Mouse (Mus musculus): ENCODE results near the gene Rrp1. TPM values are rescaled to one million over a fixed set of nuclear protein-coding genes. Genes with fewer than 3 reads are reported as not detected.
"Not testable (repeated sequence)": the region's sequence is repeated elsewhere in the genome, so short reads cannot be mapped to it uniquely, and the experiment has no call there.

Gene Rrp1
- total RNA-seq, 2 experiments from 2014 or later: 60.3 to 70.5 TPM

GRCm38 (mm10) chr10:78425181-78426041 is 12.6 kb upstream of the Rrp1 start, which contains the start of gene Cstb:
Gene Cstb, plus strand, starts transcription at chr10:78425669.
- peak; percentile 75 for DNase-seq (ENCODE audit: low spot score)

DNA sequence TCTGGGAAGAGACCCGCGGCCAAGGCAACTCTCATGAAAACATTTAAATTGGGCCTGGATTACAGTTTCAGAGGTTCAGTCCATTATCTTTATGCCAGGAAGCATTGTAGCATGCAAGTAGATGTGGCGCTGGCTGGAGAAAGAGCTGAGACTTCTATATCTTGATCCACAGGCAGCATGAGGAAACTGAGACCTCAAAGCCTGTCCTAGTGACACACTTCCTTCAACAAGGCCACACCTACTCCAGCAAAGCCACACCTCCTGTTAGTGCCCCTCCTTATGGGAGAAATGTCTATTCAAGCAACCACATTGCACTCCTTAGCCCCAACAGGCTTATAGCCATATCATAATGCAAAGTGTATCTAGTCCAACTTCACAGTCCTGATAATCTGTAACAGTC is 9.8 kb upstream of the Rrp1 start:
- no peak for DNase-seq (ENCODE audit: low spot score)

- DNase-seq (ENCODE audit: low spot score): no peak
Measured at GRCm38 (mm10) chr10:78420929-78421328, 8.1 kb upstream of the Rrp1 start.

GRCm38 (mm10) chr10:78418791-78419190 is 5.9 kb upstream of the Rrp1 start:
- no peak for DNase-seq (ENCODE audit: low spot score)

DNA sequence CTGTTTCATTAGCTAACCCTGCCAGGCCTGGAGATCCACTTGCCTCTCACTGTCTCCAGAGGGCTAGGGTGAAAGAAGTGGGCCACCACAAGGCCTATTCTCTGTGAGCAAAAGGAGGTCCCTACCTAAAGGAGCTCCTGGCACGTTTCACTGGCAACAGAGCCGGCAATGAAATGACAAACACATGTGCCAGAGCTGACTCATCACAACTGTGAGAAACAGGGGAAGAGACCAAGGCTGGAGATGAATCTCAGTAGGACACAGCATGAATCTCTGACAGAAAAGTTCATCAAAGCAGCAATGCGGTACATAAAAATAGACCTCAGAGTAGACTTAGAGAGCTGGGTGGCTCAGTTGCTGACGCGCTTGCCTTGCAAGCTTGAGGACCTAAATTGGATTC is 5.0 kb upstream of the Rrp1 start:
- DNase-seq (ENCODE audit: low spot score): no peak

DNA sequence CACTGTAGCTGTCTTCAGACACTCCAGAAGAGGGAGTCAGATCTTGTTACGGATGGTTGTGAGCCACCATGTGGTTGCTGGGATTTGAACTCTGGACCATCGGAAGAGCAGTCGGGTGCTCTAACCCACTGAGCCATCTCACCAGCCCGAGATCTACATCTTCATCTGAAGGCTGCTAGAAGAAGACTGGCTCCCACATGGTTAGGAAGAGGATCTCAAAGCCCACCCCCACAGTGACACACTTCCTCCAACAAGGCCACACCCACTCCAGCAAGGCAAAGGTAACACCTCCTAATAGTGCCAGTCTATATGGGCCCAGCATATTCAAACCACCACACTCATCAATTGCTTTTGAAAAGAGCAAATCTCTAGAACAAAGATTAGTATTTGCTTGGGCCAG is 2.1 kb upstream of the Rrp1 start:
- DNase-seq (ENCODE audit: low spot score): not testable (repeated sequence)

DNA sequence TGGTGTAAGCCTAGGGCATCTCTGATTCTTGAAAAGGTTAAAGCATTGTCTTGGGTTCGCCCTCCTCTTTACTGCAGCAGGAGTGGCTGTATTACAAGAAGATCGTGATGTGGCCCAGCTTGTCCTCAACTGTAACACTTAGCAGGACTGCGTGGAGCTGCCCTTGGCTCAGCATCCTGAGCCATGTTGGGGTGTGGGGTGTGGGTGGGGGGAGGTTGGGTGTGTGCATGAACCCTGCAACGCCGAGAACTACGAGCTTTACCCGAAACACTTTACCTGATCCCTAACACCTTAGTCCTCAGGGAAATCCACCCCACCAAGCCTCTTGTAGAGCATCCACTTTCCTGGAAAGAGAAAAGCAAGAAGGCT is 293 bp upstream of the Rrp1 start:
- no peak for DNase-seq (ENCODE audit: low spot score)

- no peak for DNase-seq (ENCODE audit: low spot score)
Measured at GRCm38 (mm10) chr10:78411851-78412250, 992 bp downstream of the Rrp1 start.

DNA sequence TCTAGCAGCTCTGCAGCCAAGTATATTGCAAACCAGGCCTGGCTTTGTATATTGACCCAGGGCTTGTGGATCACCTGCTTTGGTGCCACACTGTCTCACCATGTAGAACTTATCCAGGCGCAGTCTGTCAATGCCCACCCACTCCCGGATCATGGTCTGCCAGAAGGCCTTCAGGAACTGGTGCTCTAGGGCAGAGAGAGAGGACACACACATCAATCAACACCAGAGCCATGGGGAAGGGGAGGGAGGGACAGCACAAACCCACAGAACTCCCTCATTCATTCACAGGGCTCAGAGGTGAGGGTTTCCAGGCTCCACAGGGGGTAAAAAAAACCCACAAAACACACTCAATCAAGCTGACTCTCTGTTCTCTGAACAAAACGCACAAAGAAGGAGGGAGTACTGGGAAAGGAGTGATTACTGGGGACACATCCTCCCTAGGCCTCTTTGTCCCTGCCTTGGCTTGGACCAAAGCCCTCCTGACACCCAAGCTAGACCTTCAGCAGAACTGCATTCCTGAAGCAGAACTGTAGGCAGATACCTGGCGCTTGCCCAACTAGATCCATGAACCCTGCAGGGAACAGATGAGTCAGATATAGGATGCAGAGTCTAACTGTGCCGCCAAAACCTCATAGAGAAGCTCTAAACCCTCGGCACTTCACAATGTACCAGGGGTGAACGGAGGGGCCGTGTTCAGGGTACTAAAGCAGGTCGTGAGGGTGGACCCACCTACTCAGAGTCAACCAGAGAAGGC is 3.6 kb downstream of the Rrp1 start:
- no peak for DNase-seq (ENCODE audit: low spot score)

- no peak for DNase-seq (ENCODE audit: low spot score)
Measured at GRCm38 (mm10) chr10:78407132-78407531, 5.7 kb downstream of the Rrp1 start.

DNA sequence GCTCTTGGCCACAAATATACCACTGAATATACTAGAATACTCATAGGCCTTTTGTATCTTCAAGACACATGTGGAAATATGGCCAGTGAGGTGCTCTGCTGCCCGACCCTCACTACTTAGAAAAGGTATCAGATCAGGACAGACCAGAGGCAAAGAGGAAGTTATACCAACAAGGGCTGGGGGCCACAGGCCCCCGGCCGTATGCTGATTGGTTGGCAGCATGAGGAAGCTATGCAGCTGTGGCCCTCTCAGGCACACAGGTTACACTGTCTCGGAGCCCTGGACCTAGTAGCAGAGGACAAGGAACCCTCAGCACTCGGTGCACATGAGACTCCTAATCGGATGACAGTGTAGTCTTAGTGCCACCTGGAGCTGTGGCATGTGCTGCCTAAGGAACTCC is 6.7 kb downstream of the Rrp1 start:
- DNase-seq (ENCODE audit: low spot score): no peak

GRCm38 (mm10) chr10:78402301-78402922 is 10.4 kb downstream of the Rrp1 start:
- DNase-seq (ENCODE audit: low spot score): no peak

DNA sequence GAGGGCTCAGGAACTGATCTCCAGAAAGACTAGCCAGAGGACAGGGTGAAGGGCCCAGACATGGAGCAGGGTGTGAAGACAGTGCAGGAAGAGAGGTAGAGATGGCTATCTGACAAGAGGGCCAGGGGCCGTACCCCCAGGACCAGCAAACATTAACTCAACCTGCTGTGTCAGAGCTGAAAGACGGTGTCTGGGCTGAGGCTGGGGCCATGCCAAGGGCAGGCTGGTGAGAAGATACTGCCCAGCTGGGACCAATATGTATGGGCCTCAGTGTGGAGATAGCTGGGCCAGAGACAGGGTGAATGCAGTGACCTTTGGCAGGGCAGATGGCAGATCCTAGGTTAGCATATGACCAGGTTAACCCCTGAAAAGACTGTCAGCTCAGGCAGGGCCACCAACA is 11.7 kb downstream of the Rrp1 start:
- DNase-seq (ENCODE audit: low spot score): no peak

GRCm38 (mm10) chr10:78399090-78399657 is 13.7 kb downstream of the Rrp1 start:
- no peak for DNase-seq (ENCODE audit: low spot score)

GRCm38 (mm10) chr10:78396625-78396885 is 16.3 kb downstream of the Rrp1 start:
- no peak for DNase-seq (ENCODE audit: low spot score)

- peak; percentile 91 for DNase-seq (ENCODE audit: low spot score)
Measured at GRCm38 (mm10) chr10:78395819-78396624, 16.8 kb downstream of the Rrp1 start.

- no peak for DNase-seq (ENCODE audit: low spot score)
Measured at GRCm38 (mm10) chr10:78395377-78395776, 17.5 kb downstream of the Rrp1 start.

DNA sequence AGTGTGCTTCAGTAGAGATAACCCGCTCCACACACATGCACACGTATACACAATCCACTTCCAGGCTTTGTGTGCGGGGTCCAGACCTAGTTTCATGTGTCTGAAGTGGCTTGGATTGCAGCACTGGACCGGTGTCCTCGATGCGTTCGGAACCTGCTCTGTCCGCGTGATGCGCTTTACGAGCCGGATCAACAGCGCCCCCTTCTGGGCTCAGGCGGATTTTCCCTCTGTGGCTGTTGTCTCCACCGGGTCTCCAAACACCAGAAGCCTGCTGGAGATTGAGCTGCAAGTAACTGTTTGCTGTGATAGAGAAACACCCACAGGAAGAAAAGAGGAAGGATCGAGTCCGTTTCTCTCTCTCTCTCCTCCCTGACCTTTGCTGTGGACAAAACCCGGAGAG is 20.8 kb downstream of the Rrp1 start:
- peak; percentile 86 for DNase-seq (ENCODE audit: low spot score)

GRCm38 (mm10) chr10:78390982-78391470 is 21.8 kb downstream of the Rrp1 start:
- no peak for DNase-seq (ENCODE audit: low spot score)

- no peak for DNase-seq (ENCODE audit: low spot score)
Measured at GRCm38 (mm10) chr10:78388216-78388980, 24.4 kb downstream of the Rrp1 start.
